Mouse (Mus musculus): ENCODE data around the gene Psg16. TPM values are rescaled to one million over a fixed set of nuclear protein-coding genes. Genes with fewer than 3 reads are reported as not detected.

Psg16 gene
- under 1 TPM in 1 of 2 experiments, not detected in 1; 0.17 TPM for total RNA-seq (2021)
- long read RNA-seq, experiment 1, partial matches to known transcripts, result 0 of 1 reads
- long read RNA-seq, experiment 1, other reads (novel, unspliced or antisense), result 1 of 1 reads
- long read RNA-seq, experiment 2, result 0 reads

- peak; percentile 38 for DNase-seq (ENCODE audit: low spot score)
These were observed at the start of gene Psg16 for GRCm38 (mm10) chr7:17073904-17074615. Gene Psg16, plus strand, starts transcription at chr7:17074040.

GRCm38 (mm10) chr7:17024141-17024540, 49.7 kb upstream of the Psg16 start:
- no peak for DNase-seq (ENCODE audit: low spot score)

- DNase-seq (ENCODE audit: low spot score), result no peak
These were observed 48.9 kb upstream of the Psg16 start for GRCm38 (mm10) chr7:17024814-17025504.

- DNase-seq (ENCODE audit: low spot score), result no peak
These were observed 48.3 kb upstream of the Psg16 start for GRCm38 (mm10) chr7:17025505-17025894.

- DNase-seq (ENCODE audit: low spot score), result no peak
These were observed 47.8 kb upstream of the Psg16 start for GRCm38 (mm10) chr7:17025896-17026622.

GRCm38 (mm10) chr7:17026710-17027587, 46.9 kb upstream of the Psg16 start:
- DNase-seq (ENCODE audit: low spot score), result peak; percentile 64

GRCm38 (mm10) chr7:17027588-17028343, 46.1 kb upstream of the Psg16 start, which contains the start of gene Ppp5c:
Gene Ppp5c, minus strand, starts transcription at chr7:17027924.
- peak; percentile 88 for DNase-seq (ENCODE audit: low spot score)

GRCm38 (mm10) chr7:17028923-17029322, 44.9 kb upstream of the Psg16 start:
- no peak for DNase-seq (ENCODE audit: low spot score)

- DNase-seq (ENCODE audit: low spot score), result no peak
These were observed 43.6 kb upstream of the Psg16 start for GRCm38 (mm10) chr7:17030239-17030638.

GRCm38 (mm10) chr7:17038018-17038695, 35.7 kb upstream of the Psg16 start:
- no peak for DNase-seq (ENCODE audit: low spot score)

- no peak for DNase-seq (ENCODE audit: low spot score)
These were observed 34.5 kb upstream of the Psg16 start for GRCm38 (mm10) chr7:17039373-17039772.

- DNase-seq (ENCODE audit: low spot score), result no peak
These were observed 28.1 kb upstream of the Psg16 start for GRCm38 (mm10) chr7:17045743-17046142.

GRCm38 (mm10) chr7:17047041-17047682, 26.7 kb upstream of the Psg16 start:
- no peak for DNase-seq (ENCODE audit: low spot score)

- no peak for DNase-seq (ENCODE audit: low spot score)
These were observed 25.2 kb upstream of the Psg16 start for GRCm38 (mm10) chr7:17048431-17049190.

- DNase-seq (ENCODE audit: low spot score), result no peak
These were observed 23.3 kb upstream of the Psg16 start for GRCm38 (mm10) chr7:17050491-17050890.

- peak; percentile 52 for DNase-seq (ENCODE audit: low spot score)
These were observed 22.8 kb upstream of the Psg16 start for GRCm38 (mm10) chr7:17050933-17051594.

- DNase-seq (ENCODE audit: low spot score), result no peak
These were observed 19.4 kb upstream of the Psg16 start for GRCm38 (mm10) chr7:17054325-17054989.

Data from gastrocnemius, adult 18-20 months (tissue).